Mouse (Mus musculus): ENCODE results near the gene Lpar3.
"Not testable (repeated sequence)": the region's sequence is repeated elsewhere in the genome, so short reads cannot be mapped to it uniquely, and the experiment has no call there.

Lpar3 gene

GRCm38 (mm10) chr3:146220776-146221486, at the start of gene Lpar3:
Gene Lpar3, plus strand, starts transcription at chr3:146220963.
- DNase-seq: peak; percentile 86

GRCm38 (mm10) chr3:146173030-146173429, 47.7 kb upstream of the Lpar3 start:
- DNase-seq: no peak

GRCm38 (mm10) chr3:146174215-146174614, 46.5 kb upstream of the Lpar3 start:
- DNase-seq: no peak

GRCm38 (mm10) chr3:146177295-146177694, 43.5 kb upstream of the Lpar3 start:
- DNase-seq: no peak

- peak; percentile 89 for DNase-seq
Measured at GRCm38 (mm10) chr3:146177748-146178582, 42.8 kb upstream of the Lpar3 start.

GRCm38 (mm10) chr3:146180341-146180740, 40.4 kb upstream of the Lpar3 start:
- no peak for DNase-seq

GRCm38 (mm10) chr3:146180986-146181385, 39.8 kb upstream of the Lpar3 start:
- DNase-seq: peak; percentile 72

GRCm38 (mm10) chr3:146184992-146185657, 35.6 kb upstream of the Lpar3 start:
- DNase-seq: peak; percentile 88

GRCm38 (mm10) chr3:146186033-146186432, 34.7 kb upstream of the Lpar3 start:
- DNase-seq: no peak

- peak; percentile 36 for DNase-seq
Measured at GRCm38 (mm10) chr3:146189933-146190332, 30.8 kb upstream of the Lpar3 start.

- DNase-seq: no peak
Measured at GRCm38 (mm10) chr3:146192507-146192906, 28.3 kb upstream of the Lpar3 start.

- DNase-seq: no peak
Measured at GRCm38 (mm10) chr3:146195153-146195552, 25.6 kb upstream of the Lpar3 start.

- DNase-seq: no peak
Measured at GRCm38 (mm10) chr3:146196301-146196700, 24.5 kb upstream of the Lpar3 start.

GRCm38 (mm10) chr3:146196780-146197743, 23.7 kb upstream of the Lpar3 start:
- DNase-seq: no peak

GRCm38 (mm10) chr3:146197785-146198184, 23.0 kb upstream of the Lpar3 start:
- no peak for DNase-seq

GRCm38 (mm10) chr3:146198803-146199481, 21.8 kb upstream of the Lpar3 start:
- peak; percentile 42 for DNase-seq

- no peak for DNase-seq
Measured at GRCm38 (mm10) chr3:146199486-146199885, 21.3 kb upstream of the Lpar3 start.

GRCm38 (mm10) chr3:146204375-146204774, 16.4 kb upstream of the Lpar3 start:
- no peak for DNase-seq

GRCm38 (mm10) chr3:146205305-146205704, 15.5 kb upstream of the Lpar3 start:
- no peak for DNase-seq

GRCm38 (mm10) chr3:146206635-146207034, 14.1 kb upstream of the Lpar3 start:
- no peak for DNase-seq

GRCm38 (mm10) chr3:146207440-146207839, 13.3 kb upstream of the Lpar3 start:
- no peak for DNase-seq

GRCm38 (mm10) chr3:146209759-146210158, 11.0 kb upstream of the Lpar3 start:
- DNase-seq: not testable (repeated sequence)
